Mouse (Mus musculus) adrenal gland (tissue): ENCODE measurements at regions not wholly inside any gene's neighbourhood (a gene's known extent, or its start where the extent isn't known, plus 50 kb on each side); places are given as distances from the start of the nearest gene placed in this dataset.
"Not testable (repeated sequence)": the region's sequence is repeated elsewhere in the genome, so short reads cannot be mapped to it uniquely, and the experiment has no call there.

Source experiments
- intact Hi-C: fragments of 180-260 bp; cut with DNase I; formaldehyde crosslinking; loops from one replicate; pipeline ENCODE4 v1.15.1; 2025

GRCm38 (mm10) chr9:11441241-11441997 is 536.8 kb upstream of the Cntn5 start:
- intact Hi-C loops, result not testable (repeated sequence)

GRCm38 (mm10) chr9:11436443-11437167 is 532.0 kb upstream of the Cntn5 start:
- intact Hi-C loops, result no loop called here

- intact Hi-C loops, result no loop called here
Measured at GRCm38 (mm10) chr9:11436014-11436413, 531.4 kb upstream of the Cntn5 start.

- intact Hi-C loops, result loop anchor here (2.0 kb wide), 1 partner anchor 526 kb away; no protein-coding TSS in a partner anchor
Measured at GRCm38 (mm10) chr9:11435019-11435418, 530.4 kb upstream of the Cntn5 start.

- intact Hi-C loops, result no loop called here
Measured at GRCm38 (mm10) chr9:11426473-11426872, 521.9 kb upstream of the Cntn5 start.

GRCm38 (mm10) chr9:11396829-11397228 is 492.3 kb upstream of the Cntn5 start:
- intact Hi-C loops, result no loop called here

GRCm38 (mm10) chr9:11381648-11382075 is 477.1 kb upstream of the Cntn5 start:
- intact Hi-C loops, result no loop called here

GRCm38 (mm10) chr9:11380531-11380930 is 476.0 kb upstream of the Cntn5 start:
- intact Hi-C loops, result no loop called here

GRCm38 (mm10) chr9:11378046-11378445 is 473.5 kb upstream of the Cntn5 start:
- intact Hi-C loops, result no loop called here

- intact Hi-C loops, result no loop called here
Measured at GRCm38 (mm10) chr9:11377586-11377985, 473.0 kb upstream of the Cntn5 start.

- intact Hi-C loops, result no loop called here
Measured at GRCm38 (mm10) chr9:11373294-11373903, 468.8 kb upstream of the Cntn5 start.

- intact Hi-C loops, result no loop called here
Measured at GRCm38 (mm10) chr9:11368056-11368455, 463.5 kb upstream of the Cntn5 start.

GRCm38 (mm10) chr9:11328900-11329299 is 424.3 kb upstream of the Cntn5 start:
- intact Hi-C loops, result no loop called here

- intact Hi-C loops, result no loop called here
Measured at GRCm38 (mm10) chr9:11317221-11317620, 412.6 kb upstream of the Cntn5 start.

- intact Hi-C loops, result not testable (repeated sequence)
Measured at GRCm38 (mm10) chr9:11297116-11297515, 392.5 kb upstream of the Cntn5 start.

- intact Hi-C loops, result no loop called here
Measured at GRCm38 (mm10) chr9:11285135-11285534, 380.6 kb upstream of the Cntn5 start.

- intact Hi-C loops, result no loop called here
Measured at GRCm38 (mm10) chr9:11284549-11284948, 380.0 kb upstream of the Cntn5 start.

GRCm38 (mm10) chr9:11279409-11280127 is 375.0 kb upstream of the Cntn5 start:
- intact Hi-C loops, result no loop called here

- intact Hi-C loops, result no loop called here
Measured at GRCm38 (mm10) chr9:11277810-11278209, 373.2 kb upstream of the Cntn5 start.

GRCm38 (mm10) chr9:11276966-11277365 is 372.4 kb upstream of the Cntn5 start:
- intact Hi-C loops, result no loop called here

- intact Hi-C loops, result no loop called here
Measured at GRCm38 (mm10) chr9:11256848-11257247, 352.3 kb upstream of the Cntn5 start.

GRCm38 (mm10) chr9:11206829-11207228 is 302.3 kb upstream of the Cntn5 start:
- intact Hi-C loops, result no loop called here
